Mouse (Mus musculus) kidney, adult 2 months (tissue): ENCODE data around the gene Dnaic1.

Experiments
- CTCF ChIP-seq: fragments of 200-500 bp; conservative IDR thresholded peaks from 2 replicates; pipeline ENCODE4 v1.5.1; 2011; ENCODE audit warnings: low read depth, mild to moderate bottlenecking, control low read depth, low read length, moderate library complexity, mixed read lengths; ENCODE audit not compliant: insufficient read depth, insufficient read length
- POLR2A ChIP-seq: fragments of 200-500 bp; IDR thresholded peaks from one replicate; pipeline ENCODE4 v1.6.1; 2011; ENCODE audit warnings: low read depth, low read length, control low read depth

GRCm38 (mm10) chr4:41532420-41532819 lies 37.2 kb upstream of the Dnaic1 start:
- no peak for TF ChIP-seq CTCF
- TF ChIP-seq POLR2A: no peak
